Mouse (Mus musculus): ENCODE results near the gene Sema6d.
A peak's percentile ranks its signal among the peaks of the same experiment; 100 is the strongest.

Sema6d gene

DNA sequence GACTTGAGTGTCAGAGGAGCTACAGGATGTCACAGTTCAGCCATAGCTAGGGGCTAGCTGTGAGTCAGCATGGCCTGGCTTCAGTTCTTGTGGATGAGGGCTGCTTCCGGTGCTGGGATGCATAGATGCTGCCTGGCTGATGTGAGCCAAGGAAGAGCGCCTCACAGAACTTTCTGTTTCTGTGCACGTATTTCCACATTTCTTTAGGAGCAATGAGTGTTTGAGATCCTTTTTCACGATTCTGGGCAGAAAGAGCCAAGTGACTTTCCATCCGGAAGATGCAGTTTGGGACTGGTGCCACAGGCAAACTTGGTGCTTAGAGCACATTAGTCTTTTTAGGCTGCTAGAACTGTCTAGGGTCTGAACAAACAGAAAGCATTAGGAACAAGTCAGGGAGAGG lies 561.4 kb downstream of the Sema6d start:
- no peak for DNase-seq (ENCODE audit: low spot score in 2 of 2)

GRCm38 (mm10) chr2:124653161-124653560 lies 563.4 kb downstream of the Sema6d start:
- no peak for DNase-seq (ENCODE audit: low spot score in 2 of 2)

DNA sequence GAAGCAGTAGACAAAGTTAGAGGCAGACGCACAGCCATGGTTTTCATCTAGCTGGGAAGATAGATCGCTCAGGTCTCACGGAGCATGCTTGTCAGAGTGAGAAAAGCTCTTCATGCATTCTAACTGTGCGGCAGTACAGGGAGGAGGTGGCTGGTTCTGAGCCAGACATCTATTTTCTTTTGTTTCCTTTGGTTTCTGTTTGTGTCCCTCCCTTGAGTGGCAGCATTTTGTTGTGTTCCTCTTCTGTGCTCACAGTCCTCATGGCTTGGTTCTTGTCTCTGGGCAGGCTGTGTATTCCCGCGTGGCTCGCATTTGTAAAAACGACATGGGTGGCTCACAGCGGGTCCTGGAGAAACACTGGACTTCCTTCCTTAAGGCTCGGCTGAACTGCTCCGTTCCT lies 567.6 kb downstream of the Sema6d start:
- DNase-seq (ENCODE audit: low spot score in 2 of 2): no peak

- no peak for DNase-seq (ENCODE audit: low spot score in 2 of 2)
Measured at GRCm38 (mm10) chr2:124658374-124658773, 568.6 kb downstream of the Sema6d start.

DNA sequence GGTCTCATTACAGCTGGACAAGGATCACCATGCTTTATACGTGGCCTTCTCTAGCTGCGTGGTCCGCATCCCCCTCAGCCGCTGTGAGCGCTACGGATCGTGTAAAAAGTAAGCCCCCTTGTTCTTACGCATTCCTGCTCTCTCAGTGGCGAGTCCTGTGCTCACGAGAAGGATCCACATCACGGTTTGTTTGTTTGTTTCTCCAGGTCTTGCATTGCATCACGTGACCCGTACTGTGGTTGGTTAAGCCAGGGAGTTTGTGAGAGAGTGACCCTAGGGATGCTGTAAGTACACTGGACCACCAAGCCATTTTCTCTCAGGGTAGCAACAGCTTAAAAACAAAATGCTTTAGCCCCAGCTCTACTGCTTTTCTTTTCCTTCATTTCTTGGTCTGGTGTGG lies 569.8 kb downstream of the Sema6d start:
- no peak for DNase-seq (ENCODE audit: low spot score in 2 of 2)

GRCm38 (mm10) chr2:124660686-124661085 lies 570.9 kb downstream of the Sema6d start:
- DNase-seq (ENCODE audit: low spot score in 2 of 2): no peak

GRCm38 (mm10) chr2:124661316-124661715 lies 571.5 kb downstream of the Sema6d start:
- DNase-seq (ENCODE audit: low spot score in 2 of 2): no peak

DNA sequence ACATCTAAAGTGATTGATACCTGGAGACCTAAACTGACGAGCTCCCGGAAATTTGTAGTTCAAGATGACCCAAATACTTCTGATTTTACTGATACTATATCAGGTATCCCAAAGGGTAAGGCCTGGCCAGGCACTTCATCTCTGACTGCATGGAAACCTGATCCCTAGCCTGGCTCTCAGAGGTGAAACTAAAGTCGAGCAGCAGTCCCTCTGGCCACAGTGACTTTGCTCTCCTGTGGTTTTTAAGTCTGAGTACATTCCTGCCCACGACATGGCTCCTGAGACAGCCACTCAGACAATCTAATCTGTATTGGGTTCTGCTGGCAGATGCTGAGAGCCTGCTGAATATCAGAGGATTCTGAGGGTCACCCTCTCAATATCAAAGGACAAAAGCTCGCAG lies 572.5 kb downstream of the Sema6d start:
- no peak for DNase-seq (ENCODE audit: low spot score in 2 of 2)

DNA sequence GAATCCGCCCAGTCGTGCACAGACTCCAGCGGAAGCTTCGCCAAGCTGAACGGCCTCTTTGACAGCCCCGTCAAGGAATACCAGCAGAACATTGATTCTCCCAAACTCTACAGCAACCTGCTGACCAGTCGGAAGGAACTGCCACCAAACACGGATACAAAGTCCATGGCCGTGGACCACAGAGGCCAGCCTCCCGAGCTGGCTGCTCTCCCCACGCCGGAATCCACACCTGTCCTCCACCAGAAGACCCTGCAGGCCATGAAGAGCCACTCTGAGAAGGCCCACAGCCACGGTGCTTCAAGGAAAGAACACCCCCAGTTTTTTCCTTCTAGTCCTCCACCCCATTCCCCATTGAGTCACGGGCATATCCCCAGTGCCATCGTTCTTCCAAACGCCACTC lies 574.4 kb downstream of the Sema6d start:
- no peak for DNase-seq (ENCODE audit: low spot score in 2 of 2)

DNA sequence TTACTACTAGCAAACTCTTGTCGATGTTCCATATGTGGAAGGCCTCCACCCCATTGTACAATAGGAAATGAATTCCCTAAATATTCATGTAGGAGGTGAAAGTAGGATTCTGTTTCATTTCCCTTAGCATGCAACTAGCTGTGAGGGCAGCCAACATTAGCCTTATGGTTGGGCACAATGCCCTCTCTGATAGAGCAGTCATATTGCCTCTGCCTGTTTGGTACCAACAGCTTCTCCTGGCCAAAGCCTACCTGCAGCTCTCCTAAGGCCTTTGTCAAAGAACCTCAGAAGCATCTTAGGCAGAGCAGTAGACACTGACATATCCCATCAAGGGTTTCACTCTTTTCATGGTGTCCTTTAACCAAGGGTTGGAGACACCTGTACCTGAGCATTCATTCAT lies 578.7 kb downstream of the Sema6d start:
- DNase-seq (ENCODE audit: low spot score in 2 of 2): peak in 1 of 2 experiments; percentile 25

GRCm38 (mm10) chr2:124673117-124673516 lies 583.3 kb downstream of the Sema6d start:
- DNase-seq (ENCODE audit: low spot score in 2 of 2): no peak

GRCm38 (mm10) chr2:124684481-124684901 lies 594.7 kb downstream of the Sema6d start:
- DNase-seq (ENCODE audit: low spot score in 2 of 2): no peak

- no peak for DNase-seq (ENCODE audit: low spot score in 2 of 2)
Measured at GRCm38 (mm10) chr2:124690372-124690771, 600.6 kb downstream of the Sema6d start.

DNA sequence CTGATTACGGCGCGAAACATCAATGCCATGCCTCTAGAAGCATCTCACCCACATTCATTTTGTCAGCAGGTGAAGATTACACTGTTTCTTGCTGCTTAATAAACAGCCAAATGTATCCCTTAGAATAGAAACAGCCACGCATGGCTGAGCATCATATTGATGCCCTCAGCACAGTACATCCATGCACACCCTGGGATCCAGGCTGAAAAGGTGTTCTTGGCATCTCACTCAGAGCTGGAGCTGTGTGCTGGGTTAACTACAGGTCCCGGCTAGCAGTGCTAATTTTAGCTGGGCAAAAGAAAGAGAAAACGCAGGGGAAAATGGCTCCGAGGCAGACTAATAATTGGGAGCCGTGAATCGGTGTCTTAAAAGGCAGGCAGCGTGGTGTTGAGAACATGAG lies 612.9 kb downstream of the Sema6d start:
- peak in 1 of 2 experiments; percentile 37 for DNase-seq (ENCODE audit: low spot score in 2 of 2)

- no peak for DNase-seq (ENCODE audit: low spot score in 2 of 2)
Measured at GRCm38 (mm10) chr2:124704922-124705321, 615.2 kb downstream of the Sema6d start.

DNA sequence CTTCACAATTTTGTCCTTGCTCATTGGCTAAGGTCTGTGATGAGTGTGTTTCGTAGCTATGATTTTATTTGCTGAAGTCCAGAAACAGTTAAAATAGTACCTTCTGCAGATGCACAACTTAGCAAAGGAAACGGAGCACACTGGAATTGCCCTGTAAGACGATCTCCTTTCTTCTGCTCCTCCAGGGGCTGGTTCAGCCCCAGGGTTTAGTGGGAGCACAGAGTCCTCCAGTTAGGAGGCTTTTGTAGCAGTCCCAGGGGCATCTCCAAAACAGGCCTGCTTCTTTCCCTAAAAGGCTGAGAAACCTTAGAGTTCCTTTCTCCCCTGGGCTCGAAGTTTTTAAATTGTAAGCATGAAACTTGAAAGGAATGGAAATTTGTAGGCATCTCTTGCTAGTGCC lies 616.0 kb downstream of the Sema6d start:
- no peak for DNase-seq (ENCODE audit: low spot score in 2 of 2)

DNA sequence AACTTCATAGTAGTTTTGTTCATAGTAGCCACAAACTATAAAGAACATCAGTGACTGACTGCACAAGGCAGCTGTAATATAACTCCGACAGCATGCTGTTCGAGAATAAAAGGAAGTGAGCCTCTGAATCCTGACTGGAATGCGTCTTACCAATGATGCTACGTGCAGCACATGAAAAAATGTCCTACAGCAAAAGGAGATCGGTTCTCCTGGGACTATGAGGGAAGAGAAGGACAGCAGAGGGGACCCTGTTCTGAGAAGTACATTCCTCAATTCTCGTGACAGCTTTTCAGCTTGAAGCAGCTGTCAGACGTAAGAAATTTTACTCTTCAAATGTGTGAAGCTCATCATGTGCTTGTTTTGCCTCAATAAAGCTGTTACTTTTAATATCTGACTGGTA lies 617.1 kb downstream of the Sema6d start:
- DNase-seq (ENCODE audit: low spot score in 2 of 2): no peak
